Mouse (Mus musculus) ES-E14 (cell line): ENCODE data around the gene Pimreg.

Experiments
- CHD2 ChIP-seq: IDR thresholded peaks from 2 replicates; pipeline ENCODE4 v1.6.1; 2014; ENCODE audit warnings: mild to moderate bottlenecking, low read depth, low read length, inconsistent platforms
- MAFK ChIP-seq: IDR thresholded peaks from 2 replicates; pipeline ENCODE4 v1.6.1; 2014; ENCODE audit warnings: mild to moderate bottlenecking, low read depth, low read length, inconsistent platforms; ENCODE audit not compliant: insufficient read depth
- ZC3H11A ChIP-seq: IDR thresholded peaks from 2 replicates; pipeline ENCODE4 v1.6.1; 2012; ENCODE audit warnings: low read depth, mild to moderate bottlenecking, inconsistent platforms, low read length, borderline replicate concordance
- ZNF384 ChIP-seq: IDR thresholded peaks from 2 replicates; pipeline ENCODE4 v1.6.1; 2012; ENCODE audit warnings: low read depth, low read length, inconsistent platforms

- no peak for TF ChIP-seq ZC3H11A
- no peak for TF ChIP-seq MAFK
- TF ChIP-seq ZNF384: no peak
- no peak for TF ChIP-seq CHD2
These were observed 25.1 kb upstream of the Pimreg start for GRCm38 (mm10) chr11:72016518-72017252.
